Mouse (Mus musculus): ENCODE data around the gene Bpifc. TPM values are rescaled to one million over a fixed set of nuclear protein-coding genes. Genes with fewer than 3 reads are reported as not detected.

Gene Bpifc
- polyA plus RNA-seq, 1 experiment from 2014 or later: 0.14 TPM

GRCm38 (mm10) chr10:85967411-85968156, 44.1 kb downstream of the Bpifc start:
- 62% methylated on average over 17 of the region's 17 CpGs for WGBS
- no peak for ATAC-seq
- TF ChIP-seq EP300 (IDR thresholded peaks at IDR 0.05): no peak
- TF ChIP-seq CTCF (IDR thresholded peaks at IDR 0.05): no peak

GRCm38 (mm10) chr10:85966476-85966875, 45.2 kb downstream of the Bpifc start:
- Histone ChIP-seq H3K4me1 (ENCODE audit: insufficient read depth, low read depth, low read length) (no peaks in the 10 kb centered on the region), H3K27me3 (replicated peaks; ENCODE audit: insufficient read depth, low read length) (no peaks in the 10 kb centered on the region)
- TF ChIP-seq CTCF (IDR thresholded peaks at IDR 0.05): no peak
- TF ChIP-seq EP300 (IDR thresholded peaks at IDR 0.05): no peak

More at GRCm38 (mm10) chr10:85967411-85968156, 44.1 kb downstream of the Bpifc start:
- DNase-seq (ENCODE audit: low spot score): no peak
- Histone ChIP-seq H3K4me3 (ENCODE audit: low read depth, low read length) (no peak overlapping the region), H3K4me1 (ENCODE audit: insufficient read depth, low read depth, low read length) (no peaks in the 10 kb centered on the region), H3K9me3 (ENCODE audit: low read length) (no peaks in the 10 kb centered on the region), H3K36me3 (ENCODE audit: insufficient read depth, low read length) (no peaks in the 10 kb centered on the region), H3K9ac (replicated peaks; ENCODE audit: low read depth) (no peak overlapping the region), H3K4me2 (replicated peaks; ENCODE audit: low read depth, low read length) (no peak overlapping the region), H3K27ac (ENCODE audit: low read length) (no peak overlapping the region), H3K27me3 (replicated peaks; ENCODE audit: insufficient read depth, low read length) (no peaks in the 10 kb centered on the region)

GRCm38 (mm10) chr10:85964316-85964715, 47.4 kb downstream of the Bpifc start:
- ATAC-seq (no peak), DNase-seq (ENCODE audit: low spot score) (no peak)
- no peak for TF ChIP-seq EP300 (IDR thresholded peaks at IDR 0.05)
- no peak for TF ChIP-seq CTCF (IDR thresholded peaks at IDR 0.05)
- Histone ChIP-seq H3K9me3 (ENCODE audit: low read length) (no peaks in the 10 kb centered on the region), H3K27ac (ENCODE audit: low read length) (no peak overlapping the region), H3K4me2 (replicated peaks; ENCODE audit: low read depth, low read length) (no peak overlapping the region), H3K9ac (replicated peaks; ENCODE audit: low read depth) (no peak overlapping the region), H3K27me3 (replicated peaks; ENCODE audit: insufficient read depth, low read length) (no peaks in the 10 kb centered on the region), H3K4me3 (ENCODE audit: low read depth, low read length) (no peak overlapping the region), H3K36me3 (ENCODE audit: insufficient read depth, low read length) (no peaks in the 10 kb centered on the region), H3K4me1 (ENCODE audit: insufficient read depth, low read depth, low read length) (no peaks in the 10 kb centered on the region)
- 84% methylated on average over 7 of the region's 7 CpGs for WGBS

More at GRCm38 (mm10) chr10:85966476-85966875, 45.2 kb downstream of the Bpifc start:
- no peak for DNase-seq (ENCODE audit: low spot score)
- no peaks in the 10 kb centered on the region for H3K9me3 ChIP-seq (ENCODE audit: low read length)
- WGBS: 40% methylated on average over 2 of the region's 2 CpGs
- H3K4me2 ChIP-seq (replicated peaks; ENCODE audit: low read depth, low read length): no peak overlapping the region
- no peak overlapping the region for H3K27ac ChIP-seq (ENCODE audit: low read length)
- ATAC-seq: no peak
- no peaks in the 10 kb centered on the region for H3K36me3 ChIP-seq (ENCODE audit: insufficient read depth, low read length)
- H3K4me3 ChIP-seq (ENCODE audit: low read depth, low read length): no peak overlapping the region
- no peak overlapping the region for H3K9ac ChIP-seq (replicated peaks; ENCODE audit: low read depth)

GRCm38 (mm10) chr10:85962897-85963296, 48.8 kb downstream of the Bpifc start:
- H3K4me3 ChIP-seq (ENCODE audit: low read depth, low read length): no peak overlapping the region
- WGBS: 37% methylated on average over 9 of the region's 9 CpGs
- H3K9ac ChIP-seq (replicated peaks; ENCODE audit: low read depth): no peak overlapping the region
- no peaks in the 10 kb centered on the region for H3K36me3 ChIP-seq (ENCODE audit: insufficient read depth, low read length)
- no peak for TF ChIP-seq EP300 (IDR thresholded peaks at IDR 0.05)
- no peak for TF ChIP-seq CTCF (IDR thresholded peaks at IDR 0.05)
- H3K9me3 ChIP-seq (ENCODE audit: low read length): no peaks in the 10 kb centered on the region
- no peaks in the 10 kb centered on the region for H3K4me1 ChIP-seq (ENCODE audit: insufficient read depth, low read depth, low read length)
- no peak overlapping the region for H3K4me2 ChIP-seq (replicated peaks; ENCODE audit: low read depth, low read length)
- DNase-seq (ENCODE audit: low spot score) (no peak), ATAC-seq (no peak)
- H3K27me3 ChIP-seq (replicated peaks; ENCODE audit: insufficient read depth, low read length): no peaks in the 10 kb centered on the region
- H3K27ac ChIP-seq (ENCODE audit: low read length): no peak overlapping the region

GRCm38 (mm10) chr10:85957464-85957950, 54.2 kb downstream of the Bpifc start, which contains the start of gene Rtcb:
Rtcb (minus strand) TSS chr10:85957823.
- H3K36me3 ChIP-seq (ENCODE audit: insufficient read depth, low read length): 0 out of 2 replicates have a peak, but pooled peaks cover 3% of the 10 kb centered on the region
- WGBS: under 1% methylated on average over 38 of the region's 38 CpGs
- peak within 1 kb of the TSS; percentile 79 for H3K4me2 ChIP-seq (replicated peaks; ENCODE audit: low read depth, low read length)
- ATAC-seq (peak; percentile 93), DNase-seq (ENCODE audit: low spot score) (peak; percentile 98)
- TF ChIP-seq CTCF (IDR thresholded peaks at IDR 0.05) (no peak), EP300 (IDR thresholded peaks at IDR 0.05) (0 out of 2 replicates have a peak, but pooled peaks have one; percentile 18)
- peak within 1 kb of the TSS; percentile 87 for H3K9ac ChIP-seq (replicated peaks; ENCODE audit: low read depth)
- no peaks in the 10 kb centered on the region for H3K27me3 ChIP-seq (replicated peaks; ENCODE audit: insufficient read depth, low read length)
- peak within 1 kb of the TSS; percentile 79 for H3K27ac ChIP-seq (ENCODE audit: low read length)
- H3K4me3 ChIP-seq (ENCODE audit: low read depth, low read length): peak within 1 kb of the TSS; percentile 90
- H3K9me3 ChIP-seq (ENCODE audit: low read length): no peaks in the 10 kb centered on the region
- peaks cover 9% of the 10 kb centered on the region; the same call in 1 of the 2 replicates for H3K4me1 ChIP-seq (ENCODE audit: insufficient read depth, low read depth, low read length)

- Histone ChIP-seq H3K27ac (ENCODE audit: low read length) (peak overlapping the region; percentile 79), H3K36me3 (ENCODE audit: insufficient read depth, low read length) (0 out of 2 replicates have a peak, but pooled peaks cover 3% of the 10 kb centered on the region), H3K9ac (replicated peaks; ENCODE audit: low read depth) (peak overlapping the region; percentile 87), H3K27me3 (replicated peaks; ENCODE audit: insufficient read depth, low read length) (no peaks in the 10 kb centered on the region), H3K9me3 (ENCODE audit: low read length) (no peaks in the 10 kb centered on the region), H3K4me3 (ENCODE audit: low read depth, low read length) (peak overlapping the region; percentile 90), H3K4me1 (ENCODE audit: insufficient read depth, low read depth, low read length) (peaks cover 9% of the 10 kb centered on the region; the same call in 1 of the 2 replicates), H3K4me2 (replicated peaks; ENCODE audit: low read depth, low read length) (peak overlapping the region; percentile 79)
- TF ChIP-seq EP300 (IDR thresholded peaks at IDR 0.05) (no peak), CTCF (IDR thresholded peaks at IDR 0.05) (no peak)
- DNase-seq (ENCODE audit: low spot score) (peak; percentile 26), ATAC-seq (no peak)
- 2% methylated on average over 20 of the region's 20 CpGs for WGBS
These were observed 54.8 kb downstream of the Bpifc start for GRCm38 (mm10) chr10:85956871-85957419.

Measured in lung, postnatal 0 days (tissue).